Mouse (Mus musculus) brain, embryonic 18.5 days (tissue): ENCODE measurements around the gene Mcur1.

ENCODE experiments used
- DNase-seq: peaks from one replicate; pipeline ENCODE4 v3.0.0-alpha.2; 2012; ENCODE audit warnings: low read depth, low spot score

Gene Mcur1

GRCm38 (mm10) chr13:43565346-43565745 lies 5.4 kb upstream of the Mcur1 start:
- DNase-seq = no peak

- no peak for DNase-seq
Observed at GRCm38 (mm10) chr13:43564733-43565132, 4.7 kb upstream of the Mcur1 start.

GRCm38 (mm10) chr13:43562726-43563125 lies 2.7 kb upstream of the Mcur1 start:
- DNase-seq = no peak

GRCm38 (mm10) chr13:43560458-43561411 lies 744 bp upstream of the Mcur1 start:
- no peak for DNase-seq

- DNase-seq = no peak
Observed at GRCm38 (mm10) chr13:43558959-43559358, 1.0 kb downstream of the Mcur1 start.

GRCm38 (mm10) chr13:43558357-43558756 lies 1.6 kb downstream of the Mcur1 start:
- DNase-seq = no peak

GRCm38 (mm10) chr13:43556913-43557542 lies 3.0 kb downstream of the Mcur1 start:
- DNase-seq = no peak

- no peak for DNase-seq
Observed at GRCm38 (mm10) chr13:43555321-43555720, 4.7 kb downstream of the Mcur1 start.

- no peak for DNase-seq
Observed at GRCm38 (mm10) chr13:43554827-43555226, 5.2 kb downstream of the Mcur1 start.

- no peak for DNase-seq
Observed at GRCm38 (mm10) chr13:43550676-43551075, 9.3 kb downstream of the Mcur1 start.

GRCm38 (mm10) chr13:43549870-43550269 lies 10.1 kb downstream of the Mcur1 start:
- no peak for DNase-seq

- DNase-seq = no peak
Observed at GRCm38 (mm10) chr13:43549078-43549698, 10.8 kb downstream of the Mcur1 start.

- DNase-seq = no peak
Observed at GRCm38 (mm10) chr13:43548617-43549016, 11.4 kb downstream of the Mcur1 start.

GRCm38 (mm10) chr13:43546861-43547260 lies 13.1 kb downstream of the Mcur1 start:
- no peak for DNase-seq

- no peak for DNase-seq
Observed at GRCm38 (mm10) chr13:43540205-43540815, 19.7 kb downstream of the Mcur1 start.

- DNase-seq = no peak
Observed at GRCm38 (mm10) chr13:43539409-43539808, 20.6 kb downstream of the Mcur1 start.

GRCm38 (mm10) chr13:43537854-43538253 lies 22.1 kb downstream of the Mcur1 start:
- DNase-seq = no peak

GRCm38 (mm10) chr13:43534015-43534414 lies 26.0 kb downstream of the Mcur1 start:
- no peak for DNase-seq

GRCm38 (mm10) chr13:43530832-43531693 lies 28.9 kb downstream of the Mcur1 start:
- DNase-seq = peak; percentile 68

GRCm38 (mm10) chr13:43530129-43530831 lies 29.7 kb downstream of the Mcur1 start:
- DNase-seq = no peak
